Mouse (Mus musculus) urinary bladder, adult 18-20 months (tissue): ENCODE results near the gene Ccrl2.

Source experiments
- DNase-seq, 2 experiments: peaks; one replicate each; pipeline ENCODE4 v3.0.0; 2022; ENCODE audit warnings: low spot score in 2 of 2, mixed read lengths in 2 of 2

Gene Ccrl2

GRCm38 (mm10) chr9:111062840-111063239, 5.5 kb upstream of the Ccrl2 start:
- no peak for DNase-seq

- DNase-seq, result no peak
Observed at GRCm38 (mm10) chr9:111058943-111059556, 1.7 kb upstream of the Ccrl2 start.

DNA sequence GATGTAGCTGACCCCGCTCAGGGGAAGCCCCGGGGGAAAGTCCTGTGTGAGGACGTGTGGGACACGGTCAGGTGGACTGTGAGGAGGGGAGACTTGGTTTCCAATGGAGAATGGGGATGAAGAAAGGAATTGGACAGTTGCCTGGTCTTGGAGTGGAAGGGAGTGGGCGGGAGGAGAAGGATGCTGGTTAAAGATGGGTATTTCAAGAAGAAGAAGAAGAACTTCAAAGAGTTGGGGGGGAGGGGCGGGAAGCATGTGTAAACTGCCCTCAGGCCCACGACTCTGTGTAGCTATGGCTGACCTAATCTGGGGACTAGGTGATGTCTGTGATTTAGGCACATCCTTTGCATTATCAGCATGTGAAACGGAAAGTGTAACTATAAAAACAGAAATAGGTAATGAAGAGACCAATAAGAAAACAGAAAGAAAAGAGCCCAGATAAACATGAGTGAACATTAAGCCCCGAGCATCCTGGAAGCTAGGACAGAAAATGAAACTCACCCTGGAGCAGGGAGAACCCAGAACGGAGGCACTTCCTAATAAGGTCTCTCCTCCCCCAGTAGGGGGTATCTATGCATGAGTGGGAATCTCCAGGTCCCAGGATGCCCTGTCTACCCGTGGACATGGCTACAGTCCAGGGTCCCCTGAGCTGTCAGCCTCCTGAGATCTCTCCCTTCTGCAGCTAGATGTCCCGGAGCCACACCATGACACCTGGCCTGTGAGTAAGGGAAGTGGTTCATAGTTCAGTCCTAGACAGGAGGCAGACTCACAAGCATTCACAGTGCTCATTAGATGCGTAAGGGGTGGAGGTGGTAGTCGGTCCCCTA, 438 bp upstream of the Ccrl2 start:
- no peak for DNase-seq

DNA sequence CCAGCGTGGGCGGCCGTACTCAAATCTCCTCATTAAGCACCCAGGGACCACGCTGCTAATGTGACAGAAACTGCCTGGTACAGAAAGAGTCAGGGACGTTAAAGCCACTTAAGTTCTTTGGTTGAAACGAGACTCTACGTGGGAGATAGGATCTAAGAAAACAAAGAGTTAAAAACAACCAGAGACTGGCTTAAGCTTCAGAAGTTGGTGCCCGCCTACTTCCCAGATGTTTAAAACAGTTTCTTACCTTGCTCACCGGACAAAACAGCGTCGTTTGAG, 861 bp downstream of the Ccrl2 start:
- DNase-seq, result no peak

GRCm38 (mm10) chr9:111055800-111056518, 1.4 kb downstream of the Ccrl2 start:
- DNase-seq, result peak in 1 of 2 experiments; percentile 28

DNA sequence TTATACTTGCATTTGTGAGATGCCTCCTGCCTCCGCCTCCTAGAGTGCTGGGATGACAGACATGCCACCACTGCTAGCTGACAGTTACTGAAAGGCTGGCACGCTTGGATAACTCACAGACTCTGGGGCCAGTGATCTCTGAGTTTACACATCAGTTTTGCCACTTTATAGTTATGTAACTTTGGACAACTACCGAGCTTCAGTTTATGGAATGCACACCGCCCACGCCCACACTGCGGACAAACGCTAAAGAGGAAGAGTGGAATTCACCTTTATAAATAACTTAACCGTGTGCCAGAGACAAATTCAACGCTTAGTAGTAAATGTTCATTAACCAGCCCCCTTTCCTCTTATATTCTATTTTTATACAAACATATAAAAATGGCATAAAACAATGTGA, 2.4 kb downstream of the Ccrl2 start:
- DNase-seq, result no peak

DNA sequence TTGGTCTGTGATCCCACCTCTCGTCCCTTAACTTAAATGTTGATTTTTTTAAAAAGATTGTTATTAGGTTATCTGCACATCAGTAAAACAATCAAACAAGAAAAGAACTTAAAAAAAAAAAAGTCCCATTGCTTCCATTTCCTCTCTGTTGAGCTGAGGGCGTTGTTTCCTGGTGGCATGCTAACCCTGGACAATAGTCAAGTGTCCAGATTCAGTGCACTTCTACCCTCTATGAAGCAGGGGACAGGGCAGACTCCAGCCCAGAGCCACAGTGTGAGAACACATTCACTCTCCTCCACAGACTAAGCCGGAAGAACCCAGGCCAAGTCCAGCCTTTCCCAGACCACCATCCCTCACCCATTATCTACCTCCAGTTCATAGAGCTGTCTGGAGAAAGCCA, 8.9 kb downstream of the Ccrl2 start:
- no peak for DNase-seq

GRCm38 (mm10) chr9:111047266-111047665, 10.1 kb downstream of the Ccrl2 start:
- no peak for DNase-seq

DNA sequence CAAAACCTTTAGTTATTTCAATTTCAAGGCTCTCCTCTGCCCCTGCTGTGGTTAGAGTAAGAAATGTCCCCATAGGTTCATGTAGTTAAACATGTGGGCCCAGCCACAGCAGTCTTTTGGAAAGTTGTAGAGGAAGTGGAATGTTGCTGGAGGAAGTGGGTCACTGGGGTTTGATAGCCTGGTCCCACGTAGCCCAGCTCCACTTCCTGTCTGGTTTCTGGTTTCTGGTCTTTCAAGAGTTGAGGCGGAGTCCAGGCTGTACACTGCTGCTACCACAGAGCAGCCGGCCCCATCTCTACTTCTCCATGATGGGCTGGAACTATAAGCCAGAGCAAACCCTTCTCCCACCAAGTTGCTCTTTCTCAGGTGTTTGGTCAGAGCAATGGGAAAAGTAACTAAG, 11.1 kb downstream of the Ccrl2 start:
- DNase-seq, result no peak

- DNase-seq, result no peak
Observed at GRCm38 (mm10) chr9:111042266-111042665, 15.1 kb downstream of the Ccrl2 start.

DNA sequence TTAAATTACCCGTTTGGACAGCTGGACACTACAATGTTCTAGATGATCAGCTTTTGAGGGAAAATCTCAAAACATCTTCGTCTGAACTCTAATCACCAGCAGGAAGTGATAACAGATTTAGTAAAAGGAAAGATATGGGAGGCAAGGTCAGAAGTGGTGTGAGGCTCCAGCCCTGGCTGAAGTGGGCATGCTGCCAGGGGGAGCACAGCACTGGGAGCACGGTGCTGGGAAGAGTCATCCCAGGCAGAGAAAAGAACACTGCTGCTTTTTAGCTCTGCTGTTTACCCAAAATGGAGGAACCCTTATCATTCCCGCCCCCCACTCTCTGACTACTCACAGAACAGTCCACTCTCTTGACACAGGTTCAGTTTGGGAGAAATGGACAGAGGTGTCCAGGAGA, 17.4 kb downstream of the Ccrl2 start:
- no peak for DNase-seq

DNA sequence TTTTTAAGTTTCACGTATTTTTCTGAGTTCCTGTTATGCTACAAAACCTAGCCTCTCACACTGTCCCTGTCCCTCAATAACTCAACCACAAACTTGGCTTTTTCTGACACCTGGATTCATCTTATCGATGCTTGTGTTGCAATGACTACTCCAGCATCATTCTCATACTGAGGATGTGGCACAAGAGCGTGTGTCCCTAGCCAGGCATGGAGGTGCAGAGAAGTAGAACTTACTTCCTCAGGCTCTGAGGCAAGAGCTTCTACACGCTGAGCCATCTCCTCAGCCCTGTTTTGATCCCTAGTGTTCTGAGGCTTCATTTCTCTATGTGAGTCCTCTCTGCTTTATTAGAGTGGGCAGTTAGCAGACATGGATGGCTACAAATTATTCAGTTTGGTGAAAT, 23.6 kb downstream of the Ccrl2 start:
- no peak for DNase-seq

DNA sequence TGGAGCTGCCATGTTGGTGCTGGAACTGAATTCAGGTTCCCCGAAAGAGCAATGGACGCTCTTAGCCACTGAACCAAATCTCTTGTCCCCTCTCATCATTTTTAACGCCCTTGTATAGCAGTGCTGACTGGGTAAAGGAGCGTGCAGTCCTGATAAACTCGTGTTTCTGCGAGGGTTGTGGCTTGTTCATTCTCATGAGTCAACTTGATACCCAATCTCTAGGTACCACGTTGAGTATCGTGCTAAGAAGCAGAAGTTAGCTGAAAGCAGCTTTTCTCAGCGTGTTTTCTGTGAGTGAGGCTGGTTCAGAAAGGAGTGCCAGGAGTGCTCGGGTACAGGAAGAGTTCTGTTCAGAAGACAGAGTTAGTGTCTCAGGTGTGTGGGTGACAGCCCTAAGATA, 30.5 kb downstream of the Ccrl2 start:
- no peak for DNase-seq

- no peak for DNase-seq
Observed at GRCm38 (mm10) chr9:111019022-111019421, 38.3 kb downstream of the Ccrl2 start, which contains the start of gene Ltf. Gene Ltf (plus strand): TSS chr9:111019271.

DNA sequence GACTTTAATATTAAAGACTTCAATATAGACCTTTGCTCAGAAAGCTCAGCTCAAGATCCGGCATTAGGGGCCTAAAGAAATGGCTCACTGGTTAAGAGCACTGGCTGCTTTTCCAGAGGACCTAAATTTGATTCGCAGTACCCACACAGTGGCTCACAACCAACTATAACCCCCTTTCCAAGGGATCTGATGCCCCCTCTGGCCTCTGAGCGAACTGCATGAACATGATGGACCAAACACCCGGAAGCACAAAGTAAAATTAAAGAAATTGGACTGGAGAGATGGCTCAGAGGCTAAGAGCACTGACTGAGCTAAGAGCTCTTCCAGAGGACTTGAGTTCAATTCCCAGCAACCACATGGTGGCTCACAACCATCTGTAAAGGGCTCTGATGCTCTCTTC, 41.7 kb downstream of the Ccrl2 start:
- no peak for DNase-seq

- no peak for DNase-seq
Observed at GRCm38 (mm10) chr9:111012041-111012440, 45.3 kb downstream of the Ccrl2 start.

DNA sequence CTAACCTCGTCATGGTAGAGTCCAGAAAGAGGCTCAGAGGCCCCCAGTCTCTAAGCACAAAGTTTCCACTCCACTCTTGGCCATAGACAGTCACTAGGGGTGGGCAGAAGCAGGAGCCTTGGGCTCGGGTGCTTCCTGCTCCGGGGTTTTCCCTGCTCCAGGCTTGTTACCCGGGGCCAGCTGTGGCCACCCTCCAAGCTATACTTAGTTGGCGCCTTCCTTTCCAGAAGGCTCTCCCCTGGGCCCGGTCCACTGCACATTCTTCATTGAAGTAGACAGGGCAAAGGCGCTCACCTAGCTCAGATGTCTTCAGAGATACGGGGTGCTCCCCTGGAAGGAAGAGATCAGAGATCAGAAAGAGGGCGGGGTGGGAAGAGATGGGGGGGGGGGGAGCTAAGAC, 45.8 kb downstream of the Ccrl2 start:
- DNase-seq, result no peak

GRCm38 (mm10) chr9:111009763-111010162, 47.6 kb downstream of the Ccrl2 start:
- DNase-seq, result no peak

DNA sequence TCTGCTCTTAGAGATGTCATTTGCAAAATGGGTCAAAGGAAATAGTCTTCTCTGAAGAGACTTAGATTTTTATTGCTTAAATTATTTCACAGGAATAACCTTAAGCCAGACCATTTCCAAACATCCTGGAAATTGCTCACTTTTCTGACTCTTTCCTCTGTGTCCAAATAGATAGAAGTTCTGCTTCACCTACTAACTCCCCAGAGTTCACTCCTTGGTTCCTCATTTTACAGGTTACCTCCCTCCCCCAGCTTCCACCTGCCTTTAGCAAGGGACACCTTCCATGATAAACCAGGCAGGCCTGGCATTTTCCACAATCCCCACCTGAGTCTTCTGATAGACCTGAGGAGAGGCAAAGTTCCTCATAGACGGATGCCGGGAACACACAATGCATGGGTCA, 50.8 kb downstream of the Ccrl2 start:
- DNase-seq, result no peak
